Mouse (Mus musculus): ENCODE measurements around the gene Ankrd2. TPM values are rescaled to one million over a fixed set of nuclear protein-coding genes. Genes with fewer than 3 reads are reported as not detected.

Ankrd2 gene
- total and polyA plus RNA-seq, 3 experiments = not detected

DNA sequence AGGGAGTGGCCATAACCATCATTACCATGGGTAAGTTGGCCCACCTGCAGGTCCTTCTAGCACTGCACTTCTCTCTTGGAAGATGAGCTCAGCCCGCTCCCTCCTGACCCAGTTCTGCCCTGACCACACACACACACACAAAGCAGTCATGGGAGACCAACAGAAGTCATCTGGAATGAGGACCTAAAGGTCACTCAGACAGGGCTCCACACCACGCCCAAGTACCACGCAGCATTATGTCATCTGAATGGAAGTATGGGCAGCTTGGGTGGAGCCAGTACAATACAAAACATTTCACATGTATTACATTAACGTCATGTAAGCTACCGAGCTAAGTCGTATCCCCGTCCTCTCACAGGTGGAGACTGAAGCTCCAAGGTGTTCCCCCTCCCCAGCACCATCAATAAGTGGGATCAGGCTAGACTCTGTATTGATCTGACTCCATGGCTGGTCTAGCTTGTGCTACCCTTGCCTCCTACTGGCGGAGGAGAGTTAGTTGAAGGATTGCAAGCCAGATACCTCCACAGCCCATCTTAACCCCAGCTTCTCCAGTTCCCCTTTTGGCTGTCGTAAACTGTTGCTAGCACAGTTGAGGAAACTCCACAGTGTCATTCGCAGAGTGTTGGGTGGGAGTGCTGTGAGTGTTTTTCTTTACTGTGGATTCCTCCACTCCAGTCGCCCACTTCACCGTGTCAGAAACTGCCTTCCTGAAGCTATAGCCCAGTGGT is 34.4 kb upstream of the Ankrd2 start:
- H3K27me3 ChIP-seq (ENCODE audit: control insufficient read depth in 1 of 2, insufficient read depth in 2 of 2, low read length in 2 of 2) = no peaks in the 10 kb centered on the region
- no peak overlapping the region for H3K27ac ChIP-seq (ENCODE audit: control insufficient read depth, low read depth, low read length)
- peaks cover 0 to 8% of the 10 kb centered on the region in 2 experiments; a peak in 2 of 4 replicates for H3K36me3 ChIP-seq (ENCODE audit: control insufficient read depth in 1 of 2, insufficient read depth in 2 of 2, low read length in 2 of 2)
- no peaks in the 10 kb centered on the region for H3K79me2 ChIP-seq (ENCODE audit: control insufficient read depth, insufficient read depth, low read length, poor library complexity)
- peaks cover 2 to 13% of the 10 kb centered on the region in 2 experiments for H3K4me1 ChIP-seq (ENCODE audit: control insufficient read depth in 1 of 2, insufficient read depth in 2 of 2, low read length in 2 of 2)
- H3K4me3 ChIP-seq (ENCODE audit: control insufficient read depth in 1 of 2, insufficient read depth in 1 of 2, low read depth in 2 of 2, low read length in 2 of 2) = no peak overlapping the region
- TF ChIP-seq GABPA (IDR thresholded peaks at IDR 0.05; ENCODE audit: low read depth, low read length) (no peak), MAZ (IDR thresholded peaks at IDR 0.05; ENCODE audit: low read depth, low read length) (no peak), SIN3A (IDR thresholded peaks at IDR 0.05; ENCODE audit: low read length) (no peak), CHD2 (IDR thresholded peaks at IDR 0.05; ENCODE audit: low read length) (no peak), MAX (IDR thresholded peaks at IDR 0.05; ENCODE audit: low read length) (no peak), POLR2AphosphoS2 (IDR thresholded peaks at IDR 0.05; ENCODE audit: low read length) (no peak), MYC (IDR thresholded peaks at IDR 0.05; ENCODE audit: low read depth, low read length) (no peak), ZMIZ1 (IDR thresholded peaks at IDR 0.05; ENCODE audit: low read depth, low read length) (no peak)
- H3K9me3 ChIP-seq (replicated peaks; ENCODE audit: insufficient read depth, low read length) = no peaks in the 10 kb centered on the region
- DNase-seq (ENCODE audit: low read depth, low spot score) = peak; percentile 31
- H3K9ac ChIP-seq (ENCODE audit: control insufficient read depth, low read depth, low read length, poor library complexity, severe bottlenecking) = no peak overlapping the region

DNA sequence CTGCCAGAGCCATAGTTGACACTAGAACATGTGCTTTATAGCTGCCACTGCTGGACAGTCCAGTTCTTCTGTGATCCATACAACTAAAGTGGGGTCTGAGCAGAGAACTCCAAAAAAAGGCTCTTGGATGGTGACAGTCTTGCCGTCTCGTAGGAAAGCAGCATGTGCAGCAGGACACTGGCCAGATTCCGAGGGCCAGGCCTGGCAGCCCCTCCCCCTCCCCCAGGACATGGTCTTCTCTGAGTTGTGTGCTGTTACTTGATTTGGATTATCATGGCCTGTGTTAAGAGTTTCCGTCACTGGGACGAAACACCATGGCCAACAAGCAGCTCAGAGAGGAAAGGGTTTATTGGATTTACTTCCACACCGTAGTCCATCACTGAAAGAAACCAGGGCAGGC is 31.5 kb upstream of the Ankrd2 start:
- Histone ChIP-seq H3K27me3 (ENCODE audit: control insufficient read depth in 1 of 2, insufficient read depth in 2 of 2, low read length in 2 of 2) (no peaks in the 10 kb centered on the region), H3K36me3 (ENCODE audit: control insufficient read depth in 1 of 2, insufficient read depth in 2 of 2, low read length in 2 of 2) (peaks cover 0 to 8% of the 10 kb centered on the region in 2 experiments; a peak in 2 of 4 replicates), H3K4me3 (ENCODE audit: control insufficient read depth in 1 of 2, insufficient read depth in 1 of 2, low read depth in 2 of 2, low read length in 2 of 2) (no peak overlapping the region), H3K27ac (ENCODE audit: control insufficient read depth, low read depth, low read length) (no peak overlapping the region), H3K9me3 (replicated peaks; ENCODE audit: insufficient read depth, low read length) (no peaks in the 10 kb centered on the region), H3K9ac (ENCODE audit: control insufficient read depth, low read depth, low read length, poor library complexity, severe bottlenecking) (no peak overlapping the region), H3K79me2 (ENCODE audit: control insufficient read depth, insufficient read depth, low read length, poor library complexity) (no peaks in the 10 kb centered on the region), H3K4me1 (ENCODE audit: control insufficient read depth in 1 of 2, insufficient read depth in 2 of 2, low read length in 2 of 2) (peaks cover 2 to 13% of the 10 kb centered on the region in 2 experiments)
- TF ChIP-seq POLR2AphosphoS5 (IDR thresholded peaks at IDR 0.05; ENCODE audit: borderline replicate concordance, low read depth, low read length) = no peak
- no peak for DNase-seq (ENCODE audit: low read depth, low spot score)

GRCm38 (mm10) chr19:42005616-42006015 is 30.2 kb upstream of the Ankrd2 start:
- 0 out of 2 replicates have a peak, but pooled peaks have one; percentile 25 for TF ChIP-seq ELF1 (IDR thresholded peaks at IDR 0.05; ENCODE audit: low read depth, low read length)
- TF ChIP-seq EP300 (IDR thresholded peaks at IDR 0.05; ENCODE audit: low read depth in 1 of 2, low read length in 2 of 2) = no peak
- Histone ChIP-seq H3K27ac (ENCODE audit: control insufficient read depth, low read depth, low read length) (no peak overlapping the region), H3K9ac (ENCODE audit: control insufficient read depth, low read depth, low read length, poor library complexity, severe bottlenecking) (no peak overlapping the region), H3K27me3 (ENCODE audit: control insufficient read depth in 1 of 2, insufficient read depth in 2 of 2, low read length in 2 of 2) (no peaks in the 10 kb centered on the region), H3K79me2 (ENCODE audit: control insufficient read depth, insufficient read depth, low read length, poor library complexity) (no peaks in the 10 kb centered on the region), H3K4me3 (ENCODE audit: control insufficient read depth in 1 of 2, insufficient read depth in 1 of 2, low read depth in 2 of 2, low read length in 2 of 2) (no peak overlapping the region), H3K9me3 (replicated peaks; ENCODE audit: insufficient read depth, low read length) (no peaks in the 10 kb centered on the region), H3K36me3 (ENCODE audit: control insufficient read depth in 1 of 2, insufficient read depth in 2 of 2, low read length in 2 of 2) (peaks cover 0 to 8% of the 10 kb centered on the region in 2 experiments; a peak in 2 of 4 replicates), H3K4me1 (ENCODE audit: control insufficient read depth in 1 of 2, insufficient read depth in 2 of 2, low read length in 2 of 2) (peaks cover 2 to 13% of the 10 kb centered on the region in 2 experiments)
- DNase-seq (ENCODE audit: low read depth, low spot score) = peak; percentile 60

Measured in MEL (cell line).